Mouse (Mus musculus): Measurements from ENCODE around the gene Zfp941.
"Not testable (repeated sequence)": the region's sequence is repeated elsewhere in the genome, so short reads cannot be mapped to it uniquely, and the experiment has no call there.

Zfp941 gene

DNA sequence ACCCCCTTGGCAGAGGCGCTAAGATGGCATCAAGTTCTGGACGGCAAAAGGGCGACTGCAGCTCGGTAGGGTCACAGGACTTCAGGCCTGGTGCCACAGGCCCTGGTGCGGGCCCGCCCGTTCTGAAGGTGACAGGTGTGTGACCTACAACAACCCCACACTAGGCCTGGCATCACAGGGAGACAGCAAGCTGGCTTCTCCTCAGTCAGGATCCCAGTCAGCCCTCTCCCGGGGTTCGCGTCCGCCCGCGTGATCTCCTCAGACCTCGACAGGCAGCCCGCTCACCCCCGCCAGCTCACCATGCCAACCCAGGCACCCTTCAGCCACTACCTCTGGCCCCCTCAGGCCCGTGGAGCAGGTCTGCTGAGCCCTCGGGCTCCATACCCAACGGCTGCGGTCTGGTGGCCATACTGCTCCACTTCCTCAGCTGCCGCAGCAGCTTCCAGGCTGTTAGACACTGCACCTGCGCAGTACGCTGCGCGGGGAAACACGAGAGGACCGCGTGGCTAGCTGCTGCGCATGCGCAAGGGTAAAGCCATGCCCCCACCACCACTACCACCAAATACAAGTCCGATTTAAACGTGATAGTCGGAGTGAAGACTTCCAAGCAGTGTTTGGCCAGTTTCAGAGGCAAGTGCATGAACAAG, 34.4 kb downstream of the Zfp941 start, which contains the start of gene Syce1:
Syce1 (minus strand) TSS at position 447 of the 647 bp plus-strand sequence.
- no peak for DNase-seq (ENCODE audit: low spot score in 2 of 2)

DNA sequence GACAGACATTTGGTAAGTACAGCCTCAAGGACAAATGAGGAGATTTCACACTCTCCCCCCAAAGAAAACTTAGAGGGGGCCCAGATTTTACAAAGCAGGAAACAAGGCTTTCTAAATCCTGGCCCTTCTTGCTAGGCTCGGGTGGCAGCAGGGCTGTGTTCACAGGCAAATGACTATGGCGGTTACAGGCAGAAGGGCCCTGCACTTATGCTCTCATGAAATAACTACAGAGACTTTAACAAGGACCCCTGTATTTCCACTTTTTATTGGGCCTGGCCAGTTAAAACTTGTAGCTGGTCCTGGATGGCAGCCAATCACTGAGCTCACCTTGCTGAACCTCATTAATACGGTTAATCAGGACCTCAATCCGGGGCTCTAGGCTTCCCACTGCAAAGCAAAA, 41.4 kb downstream of the Zfp941 start:
- DNase-seq (ENCODE audit: low spot score in 2 of 2), result no peak

DNA sequence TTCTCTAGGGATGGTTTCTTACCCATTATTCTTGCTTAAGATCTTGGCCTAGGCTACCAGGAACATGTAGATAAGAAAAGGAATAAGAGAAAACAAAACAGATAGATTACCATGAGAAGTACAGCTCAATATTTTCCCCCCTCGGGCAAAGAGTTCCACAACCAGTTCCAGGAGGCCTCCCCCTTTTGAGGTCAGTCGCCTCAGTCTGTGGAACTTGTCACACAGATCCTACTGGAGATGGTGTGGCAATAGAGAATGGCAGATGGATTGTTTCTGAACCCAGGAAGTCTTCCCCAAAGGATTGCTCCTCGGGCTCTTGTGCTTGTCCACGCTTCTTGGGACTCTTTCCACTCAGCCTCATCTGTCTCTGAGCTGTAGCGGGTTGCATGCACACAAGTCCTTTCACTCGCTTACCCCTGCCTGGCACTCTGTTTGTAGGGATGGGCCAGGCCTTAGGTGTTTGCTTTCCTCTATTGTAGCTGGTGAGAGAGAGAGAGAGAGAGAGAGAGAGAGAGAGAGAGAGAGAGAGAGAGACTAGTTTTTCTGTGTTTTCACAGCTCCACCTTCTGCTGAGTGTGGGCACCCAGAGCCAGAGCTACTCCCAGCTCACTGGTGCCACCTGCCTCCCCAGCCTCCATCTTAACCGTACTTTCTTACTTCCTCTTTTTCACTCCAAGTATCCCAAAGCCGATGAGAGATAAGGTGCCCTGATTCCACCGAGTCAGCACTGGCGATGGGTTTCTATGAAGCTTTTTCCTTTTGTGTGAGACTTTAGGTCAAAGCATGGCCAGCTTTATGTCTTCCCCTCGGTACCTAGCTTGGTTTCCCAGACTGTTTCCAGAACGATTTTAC, 55.9 kb downstream of the Zfp941 start:
- DNase-seq (ENCODE audit: low spot score in 2 of 2), result no peak

DNA sequence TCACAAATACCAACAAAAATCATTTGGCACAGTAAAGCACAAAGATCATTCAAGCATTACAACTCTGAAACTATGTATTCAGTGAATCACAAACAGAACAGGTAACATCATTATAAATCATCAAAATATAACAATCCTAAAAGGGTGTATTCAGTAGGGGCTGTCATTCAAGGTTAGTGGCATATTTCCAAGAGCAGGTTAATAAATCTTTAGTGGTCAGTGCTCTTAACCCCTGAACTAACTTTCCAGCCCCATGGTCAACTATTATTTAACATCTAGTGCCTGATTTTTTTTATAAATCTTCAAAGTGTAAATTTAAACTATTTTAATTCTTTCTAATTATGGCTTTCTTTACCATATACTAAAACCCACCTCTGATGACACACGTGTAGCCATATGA, 56.6 kb downstream of the Zfp941 start:
- not testable (repeated sequence) for DNase-seq (ENCODE audit: low spot score in 2 of 2)

DNA sequence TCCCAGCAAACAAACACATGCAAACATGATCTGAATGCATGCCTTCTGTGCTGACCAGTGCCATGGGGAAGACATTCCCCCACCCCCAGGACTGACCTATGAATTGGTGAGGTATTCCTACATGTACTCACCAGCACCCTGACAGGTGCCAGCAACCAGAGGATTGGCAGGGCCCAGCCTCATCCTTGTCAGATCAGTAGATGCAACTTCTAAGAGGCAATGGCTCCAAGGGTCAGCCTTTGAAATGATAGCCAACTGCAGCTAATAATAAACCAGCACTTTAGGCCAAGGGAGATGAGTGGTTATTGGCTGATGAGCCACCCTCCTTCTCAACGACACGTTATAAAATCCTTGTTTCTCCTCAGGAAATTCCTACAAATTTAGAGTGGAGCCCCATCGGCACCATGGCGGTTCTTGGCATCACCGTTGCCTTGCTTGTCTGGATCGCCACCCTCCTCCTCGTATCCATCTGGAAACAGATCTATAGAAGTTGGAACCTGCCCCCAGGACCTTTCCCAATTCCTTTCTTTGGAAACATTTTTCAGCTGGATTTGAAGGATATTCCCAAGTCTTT, 58.4 kb downstream of the Zfp941 start, which contains the start of gene Cyp2e1:
Cyp2e1 (plus strand) TSS at position 293 of the 574 bp plus-strand sequence.
- no peak for DNase-seq (ENCODE audit: low spot score in 2 of 2)

DNA sequence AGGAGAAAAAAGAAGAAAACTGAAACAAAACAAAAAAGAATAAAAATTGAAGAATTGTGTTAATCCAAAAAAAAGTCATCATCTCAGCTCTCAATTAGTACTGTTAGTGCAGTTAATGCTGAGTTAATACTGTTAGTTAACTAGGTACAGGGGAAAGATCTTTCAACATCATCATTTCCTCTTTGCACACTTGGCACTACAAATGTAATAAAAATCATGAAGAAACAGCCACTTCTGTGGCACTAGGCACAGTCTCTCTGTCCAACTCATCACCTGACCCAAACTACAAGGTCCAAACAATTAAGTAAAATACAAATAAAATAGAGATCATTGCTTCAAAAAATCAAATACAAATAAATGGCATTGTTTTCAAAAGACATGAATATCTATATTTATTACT, 61.3 kb downstream of the Zfp941 start:
- no peak for DNase-seq (ENCODE audit: low spot score in 2 of 2)
